Mouse (Mus musculus): Measurements from ENCODE around the gene Cdiptos. TPM values are rescaled to one million over a fixed set of nuclear protein-coding genes. Genes with fewer than 3 reads are reported as not detected.

Cdiptos gene
- polyA plus RNA-seq, 1 experiment from 2014 or later: 1.4 TPM

- Histone ChIP-seq H3K36me3 (no peaks in the 10 kb centered on the region), H3K27me3 (peaks cover 28% of the 10 kb centered on the region), H3K4me1 (peaks cover 5% of the 10 kb centered on the region; the same call in 1 of the 2 replicates), H3K4me2 (no peak overlapping the region), H3K9me3 (replicated peaks) (no peaks in the 10 kb centered on the region), H3K4me3 (replicated peaks) (no peak overlapping the region), H3K27ac (no peak overlapping the region), H3K9ac (no peak overlapping the region)
- WGBS: 85% methylated on average over 4 of the region's 4 CpGs
- ATAC-seq (replicated peaks; ENCODE audit: low FRiP score): no peak
Observed at GRCm38 (mm10) chr7:126961965-126962364, 13.9 kb downstream of the Cdiptos start.

DNA sequence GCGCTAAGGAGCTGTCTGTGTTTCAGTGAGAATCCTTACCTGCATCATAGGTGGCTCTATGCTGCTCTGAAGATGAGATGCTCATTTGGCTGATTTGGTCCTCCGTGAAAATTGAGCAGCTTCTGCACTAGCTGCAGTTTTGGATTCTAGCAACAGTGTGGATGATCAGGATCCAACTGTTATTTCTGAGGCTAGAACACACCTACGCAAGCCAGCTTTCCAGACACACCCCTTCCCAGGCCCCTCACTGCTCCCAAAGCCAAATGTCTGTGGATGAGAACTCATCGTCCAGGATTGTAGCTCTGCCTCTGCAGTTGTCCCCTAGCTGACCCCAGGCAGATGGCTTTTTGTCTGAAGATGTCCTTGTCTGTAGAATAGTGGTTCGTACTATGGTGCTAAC is 14.8 kb downstream of the Cdiptos start:
- Histone ChIP-seq H3K9ac (no peak overlapping the region), H3K4me1 (peaks cover 5% of the 10 kb centered on the region; the same call in 1 of the 2 replicates), H3K4me3 (replicated peaks) (no peak overlapping the region), H3K27ac (no peak overlapping the region), H3K27me3 (peaks cover 28% of the 10 kb centered on the region), H3K36me3 (no peaks in the 10 kb centered on the region), H3K9me3 (replicated peaks) (no peaks in the 10 kb centered on the region), H3K4me2 (no peak overlapping the region)
- WGBS: 87% methylated on average over 5 of the region's 5 CpGs
- no peak for ATAC-seq (replicated peaks; ENCODE audit: low FRiP score)

- Histone ChIP-seq H3K4me3 (replicated peaks) (no peak overlapping the region), H3K36me3 (no peaks in the 10 kb centered on the region), H3K4me1 (peaks cover 5% of the 10 kb centered on the region; the same call in 1 of the 2 replicates), H3K27me3 (peaks cover 28% of the 10 kb centered on the region), H3K27ac (no peak overlapping the region), H3K4me2 (no peak overlapping the region), H3K9ac (no peak overlapping the region), H3K9me3 (replicated peaks) (no peaks in the 10 kb centered on the region)
- ATAC-seq (replicated peaks; ENCODE audit: low FRiP score): no peak
- 49% methylated on average over 9 of the region's 9 CpGs for WGBS
Observed at GRCm38 (mm10) chr7:126959780-126960179, 16.1 kb downstream of the Cdiptos start.

GRCm38 (mm10) chr7:126955125-126955524 is 20.8 kb downstream of the Cdiptos start:
- H3K4me1 ChIP-seq: peaks cover 13% of the 10 kb centered on the region
- H3K36me3 ChIP-seq: no peaks in the 10 kb centered on the region
- 63% methylated on average over 3 of the region's 3 CpGs for WGBS
- H3K27ac ChIP-seq: no peak overlapping the region
- no peak overlapping the region for H3K4me3 ChIP-seq (replicated peaks)
- peaks cover 36% of the 10 kb centered on the region for H3K27me3 ChIP-seq
- H3K4me2 ChIP-seq: no peak overlapping the region
- no peak for ATAC-seq (replicated peaks; ENCODE audit: low FRiP score)
- no peak overlapping the region for H3K9ac ChIP-seq
- no peaks in the 10 kb centered on the region for H3K9me3 ChIP-seq (replicated peaks)

- WGBS: 0% methylated on average over 8 of the region's 8 CpGs
- Histone ChIP-seq H3K4me1 (peaks cover 22% of the 10 kb centered on the region), H3K9me3 (replicated peaks) (no peaks in the 10 kb centered on the region)
Observed at GRCm38 (mm10) chr7:126952646-126953045, 23.3 kb downstream of the Cdiptos start.

DNA sequence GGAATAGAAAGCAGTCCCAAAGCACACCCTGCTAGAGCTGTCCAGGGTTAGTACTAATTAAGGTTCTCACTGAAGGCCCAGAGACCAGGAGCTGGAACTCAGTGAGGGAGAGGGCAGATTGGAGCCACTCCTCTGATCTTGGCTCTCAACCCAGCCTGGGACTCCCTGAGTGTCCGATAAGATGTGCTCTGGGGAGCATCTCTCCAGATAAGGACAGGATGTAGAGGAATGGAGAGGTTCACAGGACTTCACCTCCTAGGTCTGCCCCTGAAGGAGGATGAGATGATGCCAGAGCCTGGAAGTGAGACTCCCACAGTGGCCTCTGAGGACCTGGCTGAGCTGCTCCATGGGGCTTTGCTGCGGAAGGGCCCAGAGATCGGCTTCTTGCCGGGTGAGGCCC is 24.2 kb downstream of the Cdiptos start:
- Histone ChIP-seq H3K36me3 (peaks cover 7% of the 10 kb centered on the region; the same call in 1 of the 2 replicates), H3K9ac (no peak overlapping the region), H3K9me3 (replicated peaks) (no peaks in the 10 kb centered on the region), H3K27ac (no peak overlapping the region), H3K4me3 (replicated peaks) (no peak overlapping the region), H3K4me1 (peaks cover 22% of the 10 kb centered on the region), H3K4me2 (no peak overlapping the region), H3K27me3 (peaks cover 39% of the 10 kb centered on the region)
- no peak for ATAC-seq (replicated peaks; ENCODE audit: low FRiP score)
- WGBS: 25% methylated on average over 4 of the region's 4 CpGs

More at GRCm38 (mm10) chr7:126952646-126953045, 23.3 kb downstream of the Cdiptos start:
- no peak for ATAC-seq (replicated peaks; ENCODE audit: low FRiP score)
- Histone ChIP-seq H3K36me3 (no peaks in the 10 kb centered on the region), H3K4me3 (replicated peaks) (no peak overlapping the region), H3K27me3 (peaks cover 39% of the 10 kb centered on the region), H3K9ac (no peak overlapping the region), H3K27ac (no peak overlapping the region), H3K4me2 (0 out of 2 replicates have a peak overlapping the region, but pooled peaks have one; percentile 1)

GRCm38 (mm10) chr7:126950647-126951615 is 25.0 kb downstream of the Cdiptos start:
- Histone ChIP-seq H3K9ac (no peak overlapping the region), H3K27ac (no peak overlapping the region), H3K4me3 (replicated peaks) (peak overlapping the region; percentile 54), H3K4me1 (peaks cover 22% of the 10 kb centered on the region), H3K9me3 (replicated peaks) (no peaks in the 10 kb centered on the region), H3K27me3 (peaks cover 39% of the 10 kb centered on the region), H3K36me3 (peaks cover 7% of the 10 kb centered on the region), H3K4me2 (peak overlapping the region; percentile 100)
- WGBS: 6% methylated on average over 26 of the region's 26 CpGs
- no peak for ATAC-seq (replicated peaks; ENCODE audit: low FRiP score)

DNA sequence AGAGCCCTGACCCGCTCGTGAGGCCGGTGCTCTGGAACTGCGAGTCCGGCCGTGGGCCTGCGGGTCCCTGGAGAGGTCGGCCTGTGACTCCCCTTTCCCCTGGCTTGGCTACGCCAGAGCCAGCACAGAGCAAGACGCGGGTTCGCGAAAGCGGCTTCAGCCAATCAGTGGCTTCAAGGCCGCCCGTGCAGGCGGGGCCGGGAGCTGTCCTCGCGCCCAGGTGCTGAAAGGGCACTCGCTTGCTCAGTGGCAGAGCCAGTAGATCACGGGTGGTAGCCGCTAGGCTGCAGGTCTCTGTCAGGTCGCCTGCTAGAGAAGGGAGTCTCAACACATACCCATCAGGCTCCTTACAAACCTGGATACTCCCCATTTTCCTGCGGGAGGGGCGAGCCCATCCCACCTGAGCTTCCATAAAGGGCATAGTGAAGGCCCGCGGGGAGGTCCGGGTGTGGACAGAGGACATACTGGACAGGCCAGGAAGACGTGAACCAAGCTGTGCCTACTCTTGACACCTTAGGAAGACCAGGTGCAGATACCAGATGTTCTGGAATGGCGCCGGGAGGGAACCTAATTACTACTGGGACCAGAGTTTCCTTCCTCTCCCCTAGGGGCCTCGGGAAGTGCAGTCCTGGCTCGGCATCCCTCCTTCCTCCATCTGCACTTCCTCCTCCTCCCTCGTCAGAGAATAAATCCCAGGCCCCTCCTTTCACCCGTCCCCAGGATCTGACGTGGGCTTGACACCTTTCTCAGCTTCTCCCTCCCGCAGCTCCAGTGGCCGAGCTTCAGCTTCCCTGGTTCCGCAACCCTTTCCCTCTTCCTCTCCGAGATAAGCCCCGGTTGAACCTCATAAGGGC is 25.9 kb downstream of the Cdiptos start, which contains the start of gene Sez6l2:
Gene Sez6l2 (plus strand): TSS at position 771 of the 854 bp plus-strand sequence.
- under 1% methylated on average over 42 of the region's 42 CpGs for WGBS
- H3K27ac ChIP-seq: no peak within 1 kb of the TSS
- peak; percentile 89 for ATAC-seq (replicated peaks; ENCODE audit: low FRiP score)
- H3K4me2 ChIP-seq: peak within 1 kb of the TSS; percentile 100
- H3K9ac ChIP-seq: peak within 1 kb of the TSS; percentile 43
- H3K4me1 ChIP-seq: peaks cover 22% of the 10 kb centered on the region
- H3K9me3 ChIP-seq (replicated peaks): no peaks in the 10 kb centered on the region
- H3K27me3 ChIP-seq: peaks cover 39% of the 10 kb centered on the region
- peaks cover 11% of the 10 kb centered on the region for H3K36me3 ChIP-seq
- peak within 1 kb of the TSS; percentile 54 for H3K4me3 ChIP-seq (replicated peaks)

GRCm38 (mm10) chr7:126949403-126949792 is 26.5 kb downstream of the Cdiptos start, which contains the start of gene Asphd1:
Asphd1 (minus strand) TSS chr7:126949582.
- ATAC-seq (replicated peaks; ENCODE audit: low FRiP score): peak; percentile 38
- Histone ChIP-seq H3K27ac (no peak within 1 kb of the TSS), H3K4me1 (peaks cover 22% of the 10 kb centered on the region), H3K4me3 (replicated peaks) (peak within 1 kb of the TSS; percentile 54), H3K27me3 (peaks cover 39% of the 10 kb centered on the region), H3K9ac (peak within 1 kb of the TSS; percentile 43), H3K36me3 (peaks cover 17% of the 10 kb centered on the region), H3K9me3 (replicated peaks) (no peaks in the 10 kb centered on the region), H3K4me2 (peak within 1 kb of the TSS; percentile 100)
- WGBS: under 1% methylated on average over 21 of the region's 21 CpGs

- H3K4me3 ChIP-seq (replicated peaks): no peak overlapping the region
- no peak overlapping the region; the same call in 1 of the 2 replicates for H3K4me2 ChIP-seq
- no peak for ATAC-seq (replicated peaks; ENCODE audit: low FRiP score)
- H3K27ac ChIP-seq: no peak overlapping the region
- H3K4me1 ChIP-seq: peaks cover 22% of the 10 kb centered on the region
- H3K36me3 ChIP-seq: peaks cover 25% of the 10 kb centered on the region
- 87% methylated on average over 10 of the region's 10 CpGs for WGBS
- H3K9me3 ChIP-seq (replicated peaks): no peaks in the 10 kb centered on the region
- H3K27me3 ChIP-seq: peaks cover 36% of the 10 kb centered on the region
- H3K9ac ChIP-seq: no peak overlapping the region
Observed at GRCm38 (mm10) chr7:126948626-126949025, 27.3 kb downstream of the Cdiptos start.

- 43% methylated on average over 3 of the region's 3 CpGs for WGBS
- H3K9ac ChIP-seq: no peak overlapping the region
Observed at GRCm38 (mm10) chr7:126946530-126946929, 29.4 kb downstream of the Cdiptos start.

More at GRCm38 (mm10) chr7:126946530-126946929, 29.4 kb downstream of the Cdiptos start:
- no peak overlapping the region for H3K27ac ChIP-seq
- no peak for ATAC-seq (replicated peaks; ENCODE audit: low FRiP score)
- H3K4me3 ChIP-seq (replicated peaks): no peak overlapping the region
- no peaks in the 10 kb centered on the region for H3K9me3 ChIP-seq (replicated peaks)
- peaks cover 17% of the 10 kb centered on the region for H3K27me3 ChIP-seq
- peaks cover 15% of the 10 kb centered on the region for H3K4me1 ChIP-seq
- peaks cover 40% of the 10 kb centered on the region for H3K36me3 ChIP-seq
- H3K4me2 ChIP-seq: no peak overlapping the region

All from kidney, embryonic 15.5 days (tissue).